Mouse (Mus musculus) heart, postnatal 4 days (tissue): ENCODE data around the gene Cfap52. TPM values are rescaled to one million over a fixed set of nuclear protein-coding genes. Genes with fewer than 3 reads are reported as not detected.

ENCODE experiments used
- DNase-seq: peaks from one replicate; pipeline ENCODE4 v3.0.0; 2021
- total RNA-seq, 2 experiments: library from RNA; stranded (reverse); gene quantifications; 2 replicates each; pipeline ENCODE4 v1.2.3; 2021

The Cfap52 gene
- total RNA-seq, 2 experiments from 2014 or later: 0.14 TPM; not detected in 1

GRCm38 (mm10) chr11:67926348-67927055 is 38.9 kb downstream of the Cfap52 start:
- no peak for DNase-seq

DNA sequence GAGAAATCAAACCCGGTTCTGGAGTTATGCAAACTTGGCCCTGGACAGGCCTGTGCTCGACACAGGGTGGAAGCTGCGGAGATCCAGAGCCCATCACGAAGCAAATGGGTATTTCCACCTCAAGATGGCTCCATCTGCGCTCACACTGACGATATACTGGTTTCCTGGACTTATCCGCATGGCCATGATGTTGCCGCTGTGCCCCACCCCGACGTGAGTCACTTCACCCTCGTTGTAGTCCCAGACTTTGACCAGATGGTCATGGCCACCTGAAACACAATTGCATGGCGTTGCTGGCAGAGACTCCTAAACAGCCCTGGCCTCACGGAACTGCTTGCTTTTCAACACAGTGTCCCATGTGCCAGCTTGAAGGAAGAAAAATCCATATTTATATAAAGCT is 40.5 kb downstream of the Cfap52 start:
- no peak for DNase-seq

DNA sequence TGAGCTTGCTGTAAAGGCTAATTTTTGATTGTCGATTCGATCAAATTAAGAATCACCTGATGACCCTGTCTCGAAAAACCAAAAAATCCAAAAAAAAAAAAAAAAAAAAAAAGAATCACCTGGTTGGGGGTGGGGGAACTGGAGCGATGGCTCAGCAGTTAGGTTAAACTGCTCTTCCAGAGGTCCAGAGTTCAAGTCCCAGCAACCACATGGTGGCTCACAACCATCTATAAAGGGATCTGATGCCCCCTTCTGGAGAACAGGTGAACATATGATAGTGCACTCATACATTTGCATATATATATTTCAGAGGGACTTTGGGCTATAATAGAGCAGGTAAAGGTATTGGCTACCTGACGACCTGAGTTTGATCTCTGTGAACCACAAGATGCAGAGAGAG is 41.7 kb downstream of the Cfap52 start:
- DNase-seq: no peak

- DNase-seq: peak; percentile 80
These were observed 42.7 kb downstream of the Cfap52 start for GRCm38 (mm10) chr11:67922755-67923125.

DNA sequence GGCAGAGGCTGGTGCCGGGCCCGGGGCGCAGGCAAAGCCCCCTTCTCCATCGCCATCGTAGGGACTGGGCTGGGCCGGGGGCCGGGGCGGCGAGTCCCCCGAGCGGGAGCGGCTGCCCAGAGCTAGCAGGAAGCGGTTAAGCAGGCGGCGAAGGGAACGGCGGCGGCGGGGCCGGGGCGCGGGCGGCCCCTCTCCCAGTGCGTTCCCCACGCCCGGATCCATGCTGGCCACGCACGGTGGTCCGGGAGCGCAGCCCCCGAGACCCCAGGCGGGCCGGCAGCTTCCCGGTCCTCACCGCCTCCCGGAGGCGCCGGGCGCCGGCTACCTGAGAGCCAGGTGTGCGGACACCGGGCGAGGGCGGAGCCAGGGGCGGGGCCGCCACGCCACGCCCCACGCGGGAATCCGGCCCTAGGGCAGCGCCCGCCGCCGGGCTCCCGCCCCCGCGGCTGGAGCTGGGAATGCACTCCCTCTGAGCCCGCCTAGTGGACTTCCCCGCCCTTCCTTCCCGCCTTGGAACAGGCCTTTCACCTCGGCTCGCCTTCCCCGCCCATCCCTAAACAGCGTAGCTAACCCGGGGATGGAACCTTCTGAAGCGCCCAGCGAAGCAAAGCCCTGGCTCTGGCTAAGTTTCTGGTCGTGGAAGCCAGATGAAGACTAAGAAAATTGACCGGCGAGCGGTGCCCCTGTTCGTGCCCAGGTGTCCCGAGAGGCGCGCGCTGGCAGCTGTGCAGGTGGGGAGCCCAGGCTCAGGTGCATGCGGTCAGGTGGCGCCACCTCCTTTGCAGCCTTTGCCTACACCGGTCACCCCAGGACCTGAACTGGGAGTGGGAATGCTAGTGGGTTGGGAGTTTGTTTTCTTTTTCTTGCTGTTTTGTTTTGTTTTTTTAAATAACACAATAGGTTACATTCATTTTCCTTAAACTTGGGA is 43.4 kb downstream of the Cfap52 start, which contains the start of gene Usp43:
Gene Usp43, minus strand, starts transcription at position 327 of the 928 bp plus-strand sequence.
- DNase-seq: peak; percentile 79

DNA sequence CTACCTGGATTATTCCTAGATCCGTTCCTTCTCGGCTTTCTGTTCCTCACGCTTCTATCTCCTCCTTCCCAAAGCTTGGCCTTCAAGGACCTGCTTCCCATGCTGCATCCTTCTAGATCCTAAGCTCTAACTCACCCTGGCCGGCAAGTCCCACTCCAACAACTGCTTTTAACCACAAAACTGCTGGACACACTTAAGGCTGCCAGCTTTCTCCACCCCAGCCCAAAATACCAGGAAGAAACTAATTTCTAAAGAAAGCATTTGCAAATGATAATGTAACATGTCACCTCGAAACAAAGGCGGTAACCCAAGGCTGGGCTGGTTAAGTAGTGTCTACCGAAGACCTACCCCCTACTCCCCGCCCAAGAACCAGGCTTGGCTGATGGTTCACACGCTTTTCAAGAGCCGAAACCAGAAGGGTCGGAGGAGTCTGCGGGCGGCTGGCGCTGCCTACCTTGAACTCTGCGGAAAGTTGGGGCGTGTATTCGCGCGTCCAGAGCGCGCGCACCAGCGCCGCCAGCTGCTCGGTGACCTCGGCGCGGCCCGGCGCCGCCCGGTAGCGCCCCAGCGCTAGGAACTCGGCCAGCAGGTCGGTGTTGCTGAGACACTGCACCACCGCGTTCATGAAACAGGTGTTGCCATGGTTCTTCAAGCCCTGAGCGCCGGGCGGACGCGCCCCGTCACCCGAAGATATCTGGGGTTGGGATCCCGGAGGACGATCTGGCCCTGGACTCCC is 44.2 kb downstream of the Cfap52 start:
- peak; percentile 64 for DNase-seq

DNA sequence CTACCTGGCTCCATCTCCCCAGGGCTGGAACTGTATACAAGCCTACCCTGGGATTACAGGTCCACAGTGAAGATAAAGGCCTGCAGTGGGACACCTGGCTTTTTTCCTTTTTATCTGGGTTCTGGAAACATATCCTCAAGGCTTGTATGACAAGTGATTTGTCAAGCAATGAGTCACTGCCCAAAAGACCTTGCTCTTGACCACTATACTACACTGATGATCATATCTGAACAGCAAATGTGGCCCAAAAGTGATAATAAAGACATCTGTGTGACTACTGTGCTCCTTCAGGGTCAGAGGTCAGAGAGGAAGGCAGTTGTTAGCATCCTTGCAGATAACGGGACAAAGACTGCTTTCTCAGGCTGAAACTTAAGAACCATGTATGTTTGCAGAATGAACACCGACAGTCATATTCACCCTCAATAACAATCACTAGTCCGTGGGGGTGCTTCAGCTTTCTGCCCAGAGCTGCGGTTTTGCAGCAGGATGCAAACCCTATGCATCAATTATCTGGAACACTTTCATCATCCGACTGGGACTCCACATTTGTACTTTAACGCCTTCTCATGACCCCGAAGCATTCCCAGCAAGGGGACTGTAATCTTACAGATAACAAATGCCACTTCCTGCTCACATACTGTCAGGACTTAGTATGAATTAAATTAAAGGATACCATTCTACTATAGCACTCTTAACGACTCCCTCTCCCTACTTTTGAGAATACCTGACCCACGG is 45.1 kb downstream of the Cfap52 start:
- DNase-seq: no peak

GRCm38 (mm10) chr11:67919593-67919992 is 45.9 kb downstream of the Cfap52 start:
- DNase-seq: no peak

GRCm38 (mm10) chr11:67917126-67917525 is 48.3 kb downstream of the Cfap52 start:
- no peak for DNase-seq

DNA sequence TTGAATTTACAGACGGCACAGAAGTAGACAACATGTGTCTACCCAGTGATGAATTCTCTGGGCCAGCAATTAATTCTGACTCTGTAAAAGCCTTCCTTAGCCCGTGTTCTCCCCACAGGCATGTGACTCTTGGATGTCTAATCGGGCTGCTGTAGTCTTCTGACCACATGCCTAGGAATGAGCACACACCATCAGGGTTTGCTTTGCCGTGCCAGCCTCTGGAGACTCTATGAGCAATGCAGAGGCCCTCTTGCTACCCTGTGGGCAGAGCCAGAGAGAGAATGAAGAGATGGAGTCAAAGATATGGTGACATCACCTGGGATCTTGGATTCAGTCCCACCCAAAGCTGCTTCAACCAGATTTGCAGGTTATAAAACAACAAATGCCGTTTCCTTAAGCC is 54.4 kb downstream of the Cfap52 start:
- DNase-seq: no peak

DNA sequence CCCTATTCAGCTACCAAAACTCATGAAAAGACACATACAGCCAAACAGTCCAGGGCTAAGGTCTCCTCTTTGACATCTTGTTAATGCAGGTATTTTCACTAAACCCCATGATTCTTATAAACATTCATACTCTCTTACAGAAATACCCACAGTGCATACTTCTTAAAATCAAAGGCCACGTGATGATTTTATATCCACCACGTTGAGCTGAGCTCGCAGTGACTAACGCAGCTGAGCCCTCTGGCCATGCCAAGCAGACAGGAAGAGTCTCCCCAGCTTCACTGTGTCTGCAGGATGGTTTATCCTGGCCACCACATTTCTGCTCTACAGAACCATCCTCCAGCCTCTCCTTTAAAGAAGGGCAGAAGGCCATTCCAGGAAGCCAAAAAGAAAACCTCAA is 61.7 kb downstream of the Cfap52 start:
- DNase-seq: no peak

GRCm38 (mm10) chr11:67897064-67897560 is 68.3 kb downstream of the Cfap52 start:
- peak; percentile 89 for DNase-seq

- no peak for DNase-seq
These were observed 69.8 kb downstream of the Cfap52 start for GRCm38 (mm10) chr11:67895641-67896040.

GRCm38 (mm10) chr11:67888521-67888920 is 76.9 kb downstream of the Cfap52 start:
- no peak for DNase-seq

GRCm38 (mm10) chr11:67885921-67886320 is 79.5 kb downstream of the Cfap52 start:
- DNase-seq: no peak

Other genes starting within 250 kb of the Cfap52 start
- gene Glp2r, start 194.5 kb downstream of the Cfap52 start, total RNA-seq: not detected
- gene Gsg1l2, start 191.0 kb downstream of the Cfap52 start, total RNA-seq: not detected
- gene Dhrs7c, start 167.5 kb downstream of the Cfap52 start, total RNA-seq: 100 to 1,000 TPM; 130 to 156 TPM
- gene Usp43, start 43.5 kb downstream of the Cfap52 start, total RNA-seq: 1 to 10 TPM; 4.6 to 6.1 TPM
- gene Stx8, start 542 bp upstream of the Cfap52 start, total RNA-seq: 10 to 100 TPM; 34.7 to 35.8 TPM